Mouse (Mus musculus): ENCODE measurements at regions not wholly inside any gene's neighbourhood (a gene's known extent, or its start where the extent isn't known, plus 50 kb on each side); places are given as distances from the start of the nearest gene placed in this dataset.

DNA sequence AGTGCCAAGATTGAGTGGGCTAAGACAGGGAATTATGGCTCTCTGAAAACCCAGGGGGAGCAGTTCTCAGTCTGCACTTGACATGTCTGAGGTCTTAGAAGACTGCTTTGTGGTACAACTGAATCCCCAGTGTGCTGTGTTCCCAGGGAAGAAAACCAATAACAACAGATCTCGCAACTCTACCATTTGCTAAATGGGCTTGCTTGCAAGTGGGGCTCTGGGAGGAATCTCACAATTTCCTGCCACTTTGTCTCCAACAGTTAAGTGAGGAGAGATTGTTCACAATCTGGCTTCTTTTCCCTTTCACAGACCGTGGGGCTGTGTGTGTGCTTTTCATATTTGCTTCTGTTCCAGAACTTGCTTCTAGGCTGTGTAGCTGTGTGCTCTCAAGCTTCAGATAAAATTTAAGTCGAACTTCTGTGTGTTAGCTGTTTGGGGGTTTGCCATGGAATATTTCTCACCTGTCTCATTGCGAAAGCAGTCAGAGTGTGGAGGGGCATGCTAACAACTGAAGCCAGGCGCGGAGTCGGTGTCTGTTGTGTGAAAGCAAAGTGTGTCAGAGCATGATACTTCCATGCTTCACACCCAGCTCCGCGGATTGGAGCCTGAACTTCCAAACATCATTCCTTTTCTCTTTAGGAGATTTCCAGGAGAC, 108.8 kb upstream of the Col8a1 start:
- no peak for ATAC-seq (ENCODE audit: low read depth)
- no peaks in the 10 kb centered on the region for H3K4me1 ChIP-seq (ENCODE audit: control insufficient read depth, insufficient read depth, low read length)
- WGBS: 83% methylated on average over 9 of the region's 9 CpGs
- H3K9ac ChIP-seq (replicated peaks; ENCODE audit: low read depth, low read length): no peak overlapping the region
- H3K36me3 ChIP-seq (ENCODE audit: control insufficient read depth, insufficient read depth, low read length): no peaks in the 10 kb centered on the region
- H3K27ac ChIP-seq (ENCODE audit: low read depth, low read length): no peak overlapping the region
- H3K4me3 ChIP-seq (ENCODE audit: low read depth, low read length): no peak overlapping the region
- no peaks in the 10 kb centered on the region for H3K9me3 ChIP-seq (ENCODE audit: control insufficient read depth, low read length)
- no peaks in the 10 kb centered on the region for H3K27me3 ChIP-seq (ENCODE audit: control insufficient read depth, insufficient read depth, low read length)
- H3K4me2 ChIP-seq (ENCODE audit: low read depth, low read length): no peak overlapping the region

DNA sequence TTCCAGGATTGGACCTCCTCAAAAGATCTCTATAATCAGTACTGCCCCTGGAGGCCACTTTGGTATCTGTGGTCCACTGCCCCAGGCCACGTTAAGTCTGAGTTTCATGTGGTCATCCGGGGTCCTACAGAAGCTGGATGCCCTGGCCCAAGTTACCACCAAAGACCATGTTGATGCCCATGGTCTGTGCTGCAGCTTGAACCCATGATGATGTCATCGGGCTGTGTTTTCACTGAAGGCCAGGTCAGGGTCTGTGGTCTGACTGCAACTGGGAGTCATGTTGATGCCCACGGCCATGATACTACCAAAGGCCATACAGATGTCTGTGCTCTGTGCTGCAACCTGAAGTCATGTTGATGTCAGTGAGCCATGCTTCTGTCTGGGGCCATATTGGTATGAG, 122.3 kb upstream of the Col8a1 start:
- 93% methylated on average over 4 of the region's 4 CpGs for WGBS
- Histone ChIP-seq H3K9ac (replicated peaks; ENCODE audit: low read depth, low read length) (no peak overlapping the region), H3K4me2 (ENCODE audit: low read depth, low read length) (no peak overlapping the region), H3K4me1 (ENCODE audit: control insufficient read depth, insufficient read depth, low read length) (no peaks in the 10 kb centered on the region), H3K36me3 (ENCODE audit: control insufficient read depth, insufficient read depth, low read length) (no peaks in the 10 kb centered on the region), H3K27ac (ENCODE audit: low read depth, low read length) (no peak overlapping the region), H3K9me3 (ENCODE audit: control insufficient read depth, low read length) (no peaks in the 10 kb centered on the region), H3K27me3 (ENCODE audit: control insufficient read depth, insufficient read depth, low read length) (no peaks in the 10 kb centered on the region), H3K4me3 (ENCODE audit: low read depth, low read length) (no peak overlapping the region)
- no peak for ATAC-seq (ENCODE audit: low read depth)

DNA sequence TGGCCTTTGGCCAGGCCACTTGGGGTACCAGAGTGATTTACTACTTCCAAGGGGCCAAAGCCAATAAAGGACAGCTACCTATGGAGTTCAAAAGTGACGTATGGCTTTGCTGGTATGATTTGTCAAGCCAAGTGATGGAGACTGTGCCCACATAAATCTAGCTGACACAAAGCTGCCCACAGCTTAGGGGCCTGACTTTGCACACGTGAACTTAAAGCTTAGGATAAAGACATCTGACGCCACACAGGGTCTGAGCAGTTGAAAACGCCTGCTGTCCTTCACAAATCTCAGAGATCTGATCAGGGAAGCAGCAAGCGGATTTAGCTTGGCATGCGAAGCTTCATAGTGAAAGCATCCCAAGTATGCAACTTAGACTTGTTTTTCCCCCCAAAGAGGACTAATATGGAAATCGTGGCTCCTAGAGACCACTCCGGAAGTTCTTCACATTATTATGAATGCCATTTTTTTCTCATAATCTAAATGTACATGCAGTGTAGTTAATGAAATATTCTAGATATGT, 127.1 kb upstream of the Col8a1 start:
- no peak overlapping the region for H3K4me2 ChIP-seq (ENCODE audit: low read depth, low read length)
- ATAC-seq (ENCODE audit: low read depth): no peak
- H3K27ac ChIP-seq (ENCODE audit: low read depth, low read length): no peak overlapping the region
- no peaks in the 10 kb centered on the region for H3K36me3 ChIP-seq (ENCODE audit: control insufficient read depth, insufficient read depth, low read length)
- no peak overlapping the region for H3K9ac ChIP-seq (replicated peaks; ENCODE audit: low read depth, low read length)
- H3K27me3 ChIP-seq (ENCODE audit: control insufficient read depth, insufficient read depth, low read length): no peaks in the 10 kb centered on the region
- H3K4me3 ChIP-seq (ENCODE audit: low read depth, low read length): no peak overlapping the region
- H3K4me1 ChIP-seq (ENCODE audit: control insufficient read depth, insufficient read depth, low read length): no peaks in the 10 kb centered on the region
- WGBS: 70% methylated on average over 8 of the region's 8 CpGs
- H3K9me3 ChIP-seq (ENCODE audit: control insufficient read depth, low read length): no peaks in the 10 kb centered on the region

DNA sequence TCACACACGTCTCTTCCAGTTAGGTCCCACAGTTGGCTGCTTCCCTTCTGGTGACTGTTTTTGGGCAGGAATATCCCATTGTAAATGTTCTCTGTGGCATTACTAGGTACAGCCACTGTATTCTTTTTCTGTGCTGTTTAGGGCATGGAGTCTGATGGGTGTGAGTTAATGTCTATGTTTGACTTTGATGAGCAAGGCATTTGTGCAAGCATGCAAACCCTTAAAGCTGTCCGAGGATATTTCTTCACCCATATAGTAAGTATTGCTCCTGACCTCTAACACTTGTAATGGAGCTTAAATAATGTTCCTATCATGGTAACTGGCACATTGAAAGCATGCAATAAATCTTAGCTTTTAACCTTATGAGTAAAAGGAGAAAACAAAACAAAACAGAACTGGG, 133.6 kb upstream of the Col8a1 start:
- H3K36me3 ChIP-seq (ENCODE audit: control insufficient read depth, insufficient read depth, low read length): no peaks in the 10 kb centered on the region
- ATAC-seq (ENCODE audit: low read depth): peak; percentile 77
- H3K4me2 ChIP-seq (ENCODE audit: low read depth, low read length): no peak overlapping the region
- no peaks in the 10 kb centered on the region for H3K27me3 ChIP-seq (ENCODE audit: control insufficient read depth, insufficient read depth, low read length)
- H3K4me3 ChIP-seq (ENCODE audit: low read depth, low read length): no peak overlapping the region
- WGBS: 31% methylated on average over 2 of the region's 2 CpGs
- H3K27ac ChIP-seq (ENCODE audit: low read depth, low read length): no peak overlapping the region
- H3K9ac ChIP-seq (replicated peaks; ENCODE audit: low read depth, low read length): no peak overlapping the region
- H3K4me1 ChIP-seq (ENCODE audit: control insufficient read depth, insufficient read depth, low read length): no peaks in the 10 kb centered on the region
- H3K9me3 ChIP-seq (ENCODE audit: control insufficient read depth, low read length): no peaks in the 10 kb centered on the region

DNA sequence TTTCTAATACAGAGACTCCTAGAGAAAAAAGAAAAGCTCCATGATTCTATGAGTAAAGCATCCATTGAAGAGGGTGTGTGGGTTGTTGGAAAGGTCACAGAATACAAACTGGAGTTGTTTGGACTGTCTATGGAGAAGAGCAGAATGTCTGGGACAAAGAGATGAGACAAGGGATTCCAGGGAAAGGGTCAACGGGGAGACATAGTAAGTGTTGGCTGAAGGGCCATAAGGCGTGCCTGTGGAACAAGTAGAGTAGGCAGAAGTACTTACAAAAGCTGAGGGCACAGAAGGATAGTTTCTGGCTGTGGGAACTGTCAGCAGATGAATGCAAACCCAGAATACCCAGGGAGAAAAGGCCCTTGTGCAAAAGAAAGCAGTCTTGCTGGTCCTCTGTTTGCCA, 134.0 kb upstream of the Col8a1 start:
- Histone ChIP-seq H3K36me3 (ENCODE audit: control insufficient read depth, insufficient read depth, low read length) (no peaks in the 10 kb centered on the region), H3K27ac (ENCODE audit: low read depth, low read length) (no peak overlapping the region), H3K4me2 (ENCODE audit: low read depth, low read length) (no peak overlapping the region), H3K9me3 (ENCODE audit: control insufficient read depth, low read length) (no peaks in the 10 kb centered on the region), H3K27me3 (ENCODE audit: control insufficient read depth, insufficient read depth, low read length) (no peaks in the 10 kb centered on the region), H3K4me3 (ENCODE audit: low read depth, low read length) (no peak overlapping the region), H3K4me1 (ENCODE audit: control insufficient read depth, insufficient read depth, low read length) (no peaks in the 10 kb centered on the region), H3K9ac (replicated peaks; ENCODE audit: low read depth, low read length) (no peak overlapping the region)
- peak; percentile 69; the same call in 1 of the 2 replicates for ATAC-seq (ENCODE audit: low read depth)
- WGBS: 22% methylated on average over 2 of the region's 2 CpGs

DNA sequence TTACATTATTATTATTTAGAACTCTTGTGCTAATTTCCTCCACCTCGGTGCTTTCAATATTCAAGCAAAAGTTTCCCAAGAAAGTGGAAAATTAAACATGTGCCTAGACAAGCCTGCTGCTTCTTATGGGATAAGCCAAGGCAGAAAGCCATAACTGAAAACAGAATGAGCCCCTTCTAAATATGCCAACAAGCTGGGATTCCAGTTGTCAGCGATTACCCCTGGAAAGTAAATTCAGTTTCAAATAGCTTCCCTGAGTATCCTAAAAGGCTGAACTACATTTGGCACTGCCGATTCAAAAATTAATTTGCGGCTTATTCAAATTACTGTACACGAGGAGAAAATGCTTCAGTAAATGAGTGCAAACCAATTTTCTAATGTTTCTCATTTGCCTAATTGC, 135.6 kb upstream of the Col8a1 start:
- Histone ChIP-seq H3K36me3 (ENCODE audit: control insufficient read depth, insufficient read depth, low read length) (no peaks in the 10 kb centered on the region), H3K4me3 (ENCODE audit: low read depth, low read length) (no peak overlapping the region), H3K4me1 (ENCODE audit: control insufficient read depth, insufficient read depth, low read length) (no peaks in the 10 kb centered on the region), H3K27ac (ENCODE audit: low read depth, low read length) (no peak overlapping the region), H3K9me3 (ENCODE audit: control insufficient read depth, low read length) (no peaks in the 10 kb centered on the region), H3K27me3 (ENCODE audit: control insufficient read depth, insufficient read depth, low read length) (no peaks in the 10 kb centered on the region), H3K9ac (replicated peaks; ENCODE audit: low read depth, low read length) (no peak overlapping the region), H3K4me2 (ENCODE audit: low read depth, low read length) (no peak overlapping the region)
- 70% methylated on average over 5 of the region's 5 CpGs for WGBS
- no peak for ATAC-seq (ENCODE audit: low read depth)

DNA sequence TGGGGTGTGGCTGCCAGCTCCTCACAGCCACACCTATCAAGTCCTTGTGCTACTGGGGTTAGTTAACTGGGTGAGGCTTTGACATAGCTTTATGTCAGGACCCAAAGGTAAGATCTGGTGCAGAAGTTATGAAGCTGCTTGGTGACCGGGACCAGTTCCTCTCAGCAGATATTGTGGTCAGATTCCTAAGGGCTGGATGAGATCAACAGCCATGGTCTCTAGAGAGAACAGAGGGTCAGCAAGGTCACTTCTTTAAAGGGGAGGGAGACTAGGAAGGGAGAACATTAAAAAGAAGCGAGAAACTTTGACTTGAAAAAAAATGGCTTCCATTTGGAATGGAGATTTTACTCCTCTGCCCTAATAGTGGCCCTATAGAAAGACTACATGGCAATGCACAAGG, 138.6 kb upstream of the Col8a1 start:
- Histone ChIP-seq H3K9ac (replicated peaks; ENCODE audit: low read depth, low read length) (no peak overlapping the region), H3K27me3 (ENCODE audit: control insufficient read depth, insufficient read depth, low read length) (no peaks in the 10 kb centered on the region), H3K27ac (ENCODE audit: low read depth, low read length) (no peak overlapping the region), H3K4me1 (ENCODE audit: control insufficient read depth, insufficient read depth, low read length) (no peaks in the 10 kb centered on the region), H3K9me3 (ENCODE audit: control insufficient read depth, low read length) (no peaks in the 10 kb centered on the region), H3K36me3 (ENCODE audit: control insufficient read depth, insufficient read depth, low read length) (no peaks in the 10 kb centered on the region), H3K4me3 (ENCODE audit: low read depth, low read length) (no peak overlapping the region), H3K4me2 (ENCODE audit: low read depth, low read length) (no peak overlapping the region)
- WGBS: 82% methylated on average over 2 of the region's 2 CpGs
- no peak for ATAC-seq (ENCODE audit: low read depth)

DNA sequence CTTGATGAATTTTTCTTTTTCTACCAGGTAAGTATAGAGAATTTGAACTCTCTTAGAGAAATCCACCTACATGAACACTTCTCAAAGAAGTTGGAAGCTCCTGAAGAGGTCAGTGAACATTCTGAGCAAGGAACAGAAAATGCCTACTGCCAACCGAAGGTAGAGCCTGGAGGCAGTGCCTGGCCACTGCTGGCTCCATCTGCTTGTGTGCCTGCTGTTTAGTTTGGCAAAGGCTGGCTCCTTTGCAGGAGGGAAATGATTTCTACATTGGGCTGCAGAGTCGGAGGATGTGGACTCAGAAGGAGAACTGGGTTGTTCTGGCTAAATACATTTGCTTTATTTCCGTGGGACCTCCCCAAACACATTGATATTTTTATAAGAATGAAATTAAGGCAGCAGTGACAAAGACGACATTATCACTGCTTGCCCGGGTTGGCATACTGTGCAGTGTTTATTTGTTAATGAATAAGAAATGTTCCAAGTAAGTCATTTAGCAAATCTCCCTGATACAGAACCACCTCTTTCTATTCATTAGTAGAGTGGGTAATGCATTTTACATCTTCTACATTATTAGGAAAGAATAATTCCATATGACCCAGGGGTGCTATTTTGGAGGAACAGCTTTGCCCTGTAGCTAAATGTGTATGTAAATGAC, 139.3 kb upstream of the Col8a1 start:
- 60% methylated on average over 5 of the region's 5 CpGs for WGBS
- Histone ChIP-seq H3K27me3 (ENCODE audit: control insufficient read depth, insufficient read depth, low read length) (no peaks in the 10 kb centered on the region), H3K9me3 (ENCODE audit: control insufficient read depth, low read length) (no peaks in the 10 kb centered on the region), H3K9ac (replicated peaks; ENCODE audit: low read depth, low read length) (no peak overlapping the region), H3K4me1 (ENCODE audit: control insufficient read depth, insufficient read depth, low read length) (no peaks in the 10 kb centered on the region), H3K36me3 (ENCODE audit: control insufficient read depth, insufficient read depth, low read length) (no peaks in the 10 kb centered on the region), H3K27ac (ENCODE audit: low read depth, low read length) (no peak overlapping the region), H3K4me2 (ENCODE audit: low read depth, low read length) (no peak overlapping the region), H3K4me3 (ENCODE audit: low read depth, low read length) (no peak overlapping the region)
- no peak; the same call in 1 of the 2 replicates for ATAC-seq (ENCODE audit: low read depth)

DNA sequence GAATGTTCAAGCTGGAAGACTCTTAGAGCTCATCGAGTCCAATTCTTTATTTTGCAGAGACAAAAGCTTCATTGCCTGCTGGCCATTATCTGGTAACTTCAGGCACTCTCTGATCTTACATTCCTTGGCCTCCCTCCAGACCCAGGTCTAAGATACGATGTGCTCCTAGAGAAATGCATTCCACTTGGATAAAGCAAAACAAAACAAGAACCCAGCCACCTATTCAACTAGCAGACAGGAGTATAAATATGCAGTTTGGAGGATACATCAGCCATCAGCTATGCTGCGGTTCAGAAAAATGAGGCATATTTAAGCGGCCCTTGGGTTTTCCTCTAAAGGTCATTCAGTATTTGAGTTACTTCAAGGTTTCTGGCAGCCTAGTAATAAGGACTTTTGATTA, 146.5 kb upstream of the Col8a1 start:
- no peak overlapping the region for H3K27ac ChIP-seq (ENCODE audit: low read depth, low read length)
- H3K9me3 ChIP-seq (ENCODE audit: control insufficient read depth, low read length): no peaks in the 10 kb centered on the region
- no peaks in the 10 kb centered on the region for H3K4me1 ChIP-seq (ENCODE audit: control insufficient read depth, insufficient read depth, low read length)
- WGBS: 53% methylated on average over 4 of the region's 4 CpGs
- no peak for ATAC-seq (ENCODE audit: low read depth)
- no peaks in the 10 kb centered on the region for H3K27me3 ChIP-seq (ENCODE audit: control insufficient read depth, insufficient read depth, low read length)
- H3K4me2 ChIP-seq (ENCODE audit: low read depth, low read length): no peak overlapping the region
- H3K9ac ChIP-seq (replicated peaks; ENCODE audit: low read depth, low read length): no peak overlapping the region
- no peaks in the 10 kb centered on the region for H3K36me3 ChIP-seq (ENCODE audit: control insufficient read depth, insufficient read depth, low read length)
- H3K4me3 ChIP-seq (ENCODE audit: low read depth, low read length): no peak overlapping the region
